Mouse (Mus musculus) myocyte (in vitro differentiated cells): ENCODE measurements around the gene Zfp800. TPM values are rescaled to one million over a fixed set of nuclear protein-coding genes. Genes with fewer than 3 reads are reported as not detected.
A peak's percentile ranks its signal among the peaks of the same experiment; 100 is the strongest.

ENCODE experiments used
- H3K27me3 ChIP-seq: one replicate; pipeline ENCODE4 v1.6.1; 2011; ENCODE audit not compliant: control insufficient read depth, insufficient read depth, insufficient read length
- H3K36me3 ChIP-seq: one replicate; pipeline ENCODE4 v1.6.1; 2011; ENCODE audit not compliant: control insufficient read depth, insufficient read depth
- H3K4me2 ChIP-seq: one replicate; pipeline ENCODE4 v1.6.1; 2011; ENCODE audit warnings: low read depth, control low read depth
- H3K4me3 ChIP-seq: one replicate; pipeline ENCODE4 v1.5.1; 2011; ENCODE audit warnings: mild to moderate bottlenecking, control low read depth, moderate library complexity
- H3K79me2 ChIP-seq: one replicate; pipeline ENCODE4 v1.6.1; 2011; ENCODE audit not compliant: control insufficient read depth, insufficient read depth
- H3ac ChIP-seq: one replicate; pipeline ENCODE4 v1.6.1; 2011; ENCODE audit not compliant: control insufficient read depth, insufficient read length
- CEBPB ChIP-seq: IDR thresholded peaks from 2 replicates; pipeline ENCODE4 v1.6.1; 2011; ENCODE audit warnings: mild to moderate bottlenecking, moderate library complexity; ENCODE audit not compliant: poor library complexity, insufficient read depth, severe bottlenecking
- E2F4 ChIP-seq: IDR thresholded peaks from one replicate; pipeline ENCODE4 v1.6.1; 2011; ENCODE audit warnings: mild to moderate bottlenecking, control low read depth, moderate library complexity; ENCODE audit not compliant: insufficient read depth
- MAX ChIP-seq: IDR thresholded peaks from one replicate; pipeline ENCODE4 v1.6.1; 2011; ENCODE audit warnings: low read depth, mild to moderate bottlenecking, control low read depth
- MYOD1 ChIP-seq, 3 experiments: IDR thresholded peaks; one replicate each; pipeline ENCODE4 v1.6.1; 2011; ENCODE audit warnings: control low read depth in 2 of 3, low read depth in 2 of 3, mild to moderate bottlenecking in 2 of 3, moderate library complexity in 1 of 3; ENCODE audit not compliant: insufficient read length in 2 of 3, control insufficient read depth in 1 of 3
- MYOG ChIP-seq, 3 experiments: IDR thresholded peaks; one replicate each; pipeline ENCODE4 v1.6.1; 2011; ENCODE audit warnings: control low read depth in 2 of 3, low read depth in 2 of 3, mild to moderate bottlenecking in 2 of 3; ENCODE audit not compliant: insufficient read length in 2 of 3, control insufficient read depth in 1 of 3, insufficient read depth in 1 of 3
- POLR2A ChIP-seq: IDR thresholded peaks from one replicate; pipeline ENCODE4 v1.6.1; 2011; ENCODE audit warnings: low read depth, mild to moderate bottlenecking, control low read depth, moderate library complexity; ENCODE audit not compliant: insufficient read length
- POLR2AphosphoS2 ChIP-seq: IDR thresholded peaks from one replicate; pipeline ENCODE4 v1.6.1; 2011; ENCODE audit warnings: low read depth, control low read depth; ENCODE audit not compliant: insufficient read length
- REST ChIP-seq: IDR thresholded peaks from one replicate; pipeline ENCODE4 v1.6.1; 2011; ENCODE audit warnings: mild to moderate bottlenecking, control low read depth, moderate library complexity; ENCODE audit not compliant: insufficient read depth, insufficient read length
- SRF ChIP-seq: IDR thresholded peaks from one replicate; pipeline ENCODE4 v1.6.1; 2011; ENCODE audit warnings: low read depth; ENCODE audit not compliant: control insufficient read depth, insufficient read length
- TCF12 ChIP-seq: IDR thresholded peaks from one replicate; pipeline ENCODE4 v1.6.1; 2011; ENCODE audit warnings: mild to moderate bottlenecking, control low read depth; ENCODE audit not compliant: poor library complexity, insufficient read depth, severe bottlenecking
- TCF3 ChIP-seq: IDR thresholded peaks from one replicate; pipeline ENCODE4 v1.6.1; 2011; ENCODE audit warnings: low read depth, control low read depth; ENCODE audit not compliant: insufficient read length
- USF1 ChIP-seq: IDR thresholded peaks from one replicate; pipeline ENCODE4 v1.6.1; 2011; ENCODE audit warnings: low read depth, mild to moderate bottlenecking, control low read depth, moderate library complexity
- polyA plus RNA-seq: library from polyadenylated mRNA; unstranded; fragments of >200 nt; fragmentation: generic; extraction: Trizol; gene quantifications from one replicate; pipeline ENCODE4 v1.2.1, GENCODE M21; 2012; ENCODE audit warnings: missing spikeins

The Zfp800 gene
- polyA plus RNA-seq, 1 experiment = 2.0 TPM

GRCm38 (mm10) chr6:28345181-28345580 lies 52.6 kb downstream of the Zfp800 start:
- Histone ChIP-seq H3K27me3 (no peaks in the 10 kb centered on the region), H3ac (no peak overlapping the region), H3K79me2 (no peaks in the 10 kb centered on the region), H3K36me3 (no peaks in the 10 kb centered on the region), H3K4me2 (no peak overlapping the region), H3K4me3 (no peak overlapping the region)
- TF ChIP-seq TCF12 (no peak), USF1 (no peak), REST (peak; percentile 77)

- Histone ChIP-seq H3K79me2 (no peaks in the 10 kb centered on the region), H3K4me3 (no peak overlapping the region), H3K4me2 (no peak overlapping the region), H3ac (no peak overlapping the region), H3K27me3 (no peaks in the 10 kb centered on the region), H3K36me3 (no peaks in the 10 kb centered on the region)
- no peak for TF ChIP-seq POLR2AphosphoS2
- no peak for TF ChIP-seq REST
- no peak for TF ChIP-seq USF1
- TF ChIP-seq SRF = no peak
- no peak for TF ChIP-seq POLR2A
- TF ChIP-seq MYOG (IDR thresholded peaks at IDR 0.05; ENCODE audit: control insufficient read depth in 1 of 3, insufficient read depth in 1 of 3, insufficient read length in 2 of 3, low read depth in 2 of 3) = no peak
- TF ChIP-seq CEBPB = no peak
- TF ChIP-seq MYOD1 (IDR thresholded peaks at IDR 0.05; ENCODE audit: control insufficient read depth in 1 of 3, insufficient read length in 2 of 3, low read depth in 2 of 3) = peak in 1 of 3 experiments; percentile 25
Observed at GRCm38 (mm10) chr6:28342863-28343262, 54.9 kb downstream of the Zfp800 start.

GRCm38 (mm10) chr6:28341174-28341573 lies 56.6 kb downstream of the Zfp800 start:
- Histone ChIP-seq H3ac (no peak overlapping the region), H3K36me3 (no peaks in the 10 kb centered on the region), H3K4me3 (no peak overlapping the region), H3K4me2 (no peak overlapping the region), H3K79me2 (no peaks in the 10 kb centered on the region), H3K27me3 (peaks cover 5% of the 10 kb centered on the region)
- no peak for TF ChIP-seq MYOD1 (IDR thresholded peaks at IDR 0.05; ENCODE audit: control insufficient read depth in 1 of 3, insufficient read length in 2 of 3, low read depth in 2 of 3)
- TF ChIP-seq MYOG (IDR thresholded peaks at IDR 0.05; ENCODE audit: control insufficient read depth in 1 of 3, insufficient read depth in 1 of 3, insufficient read length in 2 of 3, low read depth in 2 of 3) = no peak
- no peak for TF ChIP-seq USF1
- TF ChIP-seq CEBPB = no peak
- TF ChIP-seq TCF3 = no peak
- no peak for TF ChIP-seq E2F4
- TF ChIP-seq SRF = no peak
- TF ChIP-seq REST = no peak
- no peak for TF ChIP-seq TCF12
- TF ChIP-seq POLR2AphosphoS2 = no peak

GRCm38 (mm10) chr6:28339410-28339809 lies 58.4 kb downstream of the Zfp800 start:
- no peaks in the 10 kb centered on the region for H3K36me3 ChIP-seq
- no peak overlapping the region for H3K4me3 ChIP-seq
- TF ChIP-seq CEBPB (no peak), POLR2A (no peak), USF1 (no peak), TCF3 (no peak), TCF12 (no peak), MAX (no peak), MYOD1 (IDR thresholded peaks at IDR 0.05; ENCODE audit: control insufficient read depth in 1 of 3, insufficient read length in 2 of 3, low read depth in 2 of 3) (no peak), SRF (no peak), REST (no peak), MYOG (IDR thresholded peaks at IDR 0.05; ENCODE audit: control insufficient read depth in 1 of 3, insufficient read depth in 1 of 3, insufficient read length in 2 of 3, low read depth in 2 of 3) (no peak), E2F4 (no peak), POLR2AphosphoS2 (no peak)
- H3ac ChIP-seq = no peak overlapping the region
- H3K79me2 ChIP-seq = no peaks in the 10 kb centered on the region
- no peak overlapping the region for H3K4me2 ChIP-seq
- peaks cover 5% of the 10 kb centered on the region for H3K27me3 ChIP-seq

- H3K36me3 ChIP-seq = no peaks in the 10 kb centered on the region
- no peak overlapping the region for H3ac ChIP-seq
- H3K4me3 ChIP-seq = no peak overlapping the region
- H3K79me2 ChIP-seq = no peaks in the 10 kb centered on the region
- H3K27me3 ChIP-seq = peaks cover 20% of the 10 kb centered on the region
- H3K4me2 ChIP-seq = no peak overlapping the region
- TF ChIP-seq MYOG (IDR thresholded peaks at IDR 0.05; ENCODE audit: control insufficient read depth in 1 of 3, insufficient read depth in 1 of 3, insufficient read length in 2 of 3, low read depth in 2 of 3) (no peak), TCF12 (no peak), POLR2AphosphoS2 (no peak), MYOD1 (IDR thresholded peaks at IDR 0.05; ENCODE audit: control insufficient read depth in 1 of 3, insufficient read length in 2 of 3, low read depth in 2 of 3) (no peak), SRF (no peak), MAX (no peak)
Observed at GRCm38 (mm10) chr6:28333696-28334095, 64.1 kb downstream of the Zfp800 start.
